Mouse (Mus musculus): ENCODE measurements around the gene Sltm. TPM values are rescaled to one million over a fixed set of nuclear protein-coding genes. Genes with fewer than 3 reads are reported as not detected.

Sltm gene
- polyA plus RNA-seq, 1 experiment: 92.0 TPM

GRCm38 (mm10) chr9:70520651-70521050, 21.9 kb upstream of the Sltm start:
- Histone ChIP-seq H3K4me3 (ENCODE audit: low read depth, low read length) (no peak overlapping the region), H3K36me3 (ENCODE audit: control insufficient read depth, insufficient read depth, low read length, poor library complexity, severe bottlenecking) (no peaks in the 10 kb centered on the region), H3K9ac (ENCODE audit: low read depth, poor library complexity, severe bottlenecking) (no peak overlapping the region), H3K27me3 (ENCODE audit: control insufficient read depth, insufficient read depth, low read length, poor library complexity, severe bottlenecking) (no peaks in the 10 kb centered on the region), H3K27ac (ENCODE audit: insufficient read depth, low read length) (no peak overlapping the region), H3K9me3 (replicated peaks; ENCODE audit: control insufficient read depth, insufficient read depth, low read length, poor library complexity, severe bottlenecking) (no peaks in the 10 kb centered on the region), H3K4me1 (ENCODE audit: control insufficient read depth, insufficient read depth, low read length) (no peaks in the 10 kb centered on the region)
- TF ChIP-seq CTCF (IDR thresholded peaks at IDR 0.05; ENCODE audit: low read depth, low read length) (no peak), EP300 (IDR thresholded peaks at IDR 0.05; ENCODE audit: insufficient read depth, low read depth, low read length) (no peak), POLR2A (IDR thresholded peaks at IDR 0.05; ENCODE audit: insufficient read depth, low read length) (no peak)

- Histone ChIP-seq H3K9me3 (replicated peaks; ENCODE audit: control insufficient read depth, insufficient read depth, low read length, poor library complexity, severe bottlenecking) (no peaks in the 10 kb centered on the region), H3K4me3 (ENCODE audit: low read depth, low read length) (no peak overlapping the region), H3K27me3 (ENCODE audit: control insufficient read depth, insufficient read depth, low read length, poor library complexity, severe bottlenecking) (no peaks in the 10 kb centered on the region), H3K36me3 (ENCODE audit: control insufficient read depth, insufficient read depth, low read length, poor library complexity, severe bottlenecking) (no peaks in the 10 kb centered on the region), H3K9ac (ENCODE audit: low read depth, poor library complexity, severe bottlenecking) (no peak overlapping the region), H3K27ac (ENCODE audit: insufficient read depth, low read length) (no peak overlapping the region), H3K4me1 (ENCODE audit: control insufficient read depth, insufficient read depth, low read length) (no peaks in the 10 kb centered on the region)
- TF ChIP-seq CTCF (IDR thresholded peaks at IDR 0.05; ENCODE audit: low read depth, low read length) (no peak), POLR2A (IDR thresholded peaks at IDR 0.05; ENCODE audit: insufficient read depth, low read length) (no peak), EP300 (IDR thresholded peaks at IDR 0.05; ENCODE audit: insufficient read depth, low read depth, low read length) (no peak)
Observed at GRCm38 (mm10) chr9:70523813-70524212, 18.7 kb upstream of the Sltm start.

- H3K9ac ChIP-seq (ENCODE audit: low read depth, poor library complexity, severe bottlenecking): no peak overlapping the region
Observed at GRCm38 (mm10) chr9:70524366-70524765, 18.2 kb upstream of the Sltm start.

GRCm38 (mm10) chr9:70533328-70533727, 9.2 kb upstream of the Sltm start:
- no peak overlapping the region for H3K4me3 ChIP-seq (ENCODE audit: low read depth, low read length)
- no peaks in the 10 kb centered on the region for H3K9me3 ChIP-seq (replicated peaks; ENCODE audit: control insufficient read depth, insufficient read depth, low read length, poor library complexity, severe bottlenecking)
- H3K4me1 ChIP-seq (ENCODE audit: control insufficient read depth, insufficient read depth, low read length): no peaks in the 10 kb centered on the region
- TF ChIP-seq POLR2A (IDR thresholded peaks at IDR 0.05; ENCODE audit: insufficient read depth, low read length) (no peak), CTCF (IDR thresholded peaks at IDR 0.05; ENCODE audit: low read depth, low read length) (no peak), EP300 (IDR thresholded peaks at IDR 0.05; ENCODE audit: insufficient read depth, low read depth, low read length) (no peak)
- no peak overlapping the region for H3K9ac ChIP-seq (ENCODE audit: low read depth, poor library complexity, severe bottlenecking)
- H3K27ac ChIP-seq (ENCODE audit: insufficient read depth, low read length): no peak overlapping the region
- H3K27me3 ChIP-seq (ENCODE audit: control insufficient read depth, insufficient read depth, low read length, poor library complexity, severe bottlenecking): no peaks in the 10 kb centered on the region
- H3K36me3 ChIP-seq (ENCODE audit: control insufficient read depth, insufficient read depth, low read length, poor library complexity, severe bottlenecking): no peaks in the 10 kb centered on the region

More at GRCm38 (mm10) chr9:70524366-70524765, 18.2 kb upstream of the Sltm start:
- H3K27me3 ChIP-seq (ENCODE audit: control insufficient read depth, insufficient read depth, low read length, poor library complexity, severe bottlenecking): no peaks in the 10 kb centered on the region
- H3K4me3 ChIP-seq (ENCODE audit: low read depth, low read length): no peak overlapping the region
- H3K36me3 ChIP-seq (ENCODE audit: control insufficient read depth, insufficient read depth, low read length, poor library complexity, severe bottlenecking): no peaks in the 10 kb centered on the region
- H3K4me1 ChIP-seq (ENCODE audit: control insufficient read depth, insufficient read depth, low read length): no peaks in the 10 kb centered on the region
- no peaks in the 10 kb centered on the region for H3K9me3 ChIP-seq (replicated peaks; ENCODE audit: control insufficient read depth, insufficient read depth, low read length, poor library complexity, severe bottlenecking)
- TF ChIP-seq POLR2A (IDR thresholded peaks at IDR 0.05; ENCODE audit: insufficient read depth, low read length): no peak
- no peak for TF ChIP-seq EP300 (IDR thresholded peaks at IDR 0.05; ENCODE audit: insufficient read depth, low read depth, low read length)
- TF ChIP-seq CTCF (IDR thresholded peaks at IDR 0.05; ENCODE audit: low read depth, low read length): no peak
- H3K27ac ChIP-seq (ENCODE audit: insufficient read depth, low read length): no peak overlapping the region

GRCm38 (mm10) chr9:70541584-70541983, 970 bp upstream of the Sltm start:
- Histone ChIP-seq H3K36me3 (ENCODE audit: control insufficient read depth, insufficient read depth, low read length, poor library complexity, severe bottlenecking) (no peaks in the 10 kb centered on the region), H3K4me1 (ENCODE audit: control insufficient read depth, insufficient read depth, low read length) (no peaks in the 10 kb centered on the region), H3K4me3 (ENCODE audit: low read depth, low read length) (peak overlapping the region; percentile 95), H3K27ac (ENCODE audit: insufficient read depth, low read length) (peak overlapping the region; percentile 78), H3K27me3 (ENCODE audit: control insufficient read depth, insufficient read depth, low read length, poor library complexity, severe bottlenecking) (no peaks in the 10 kb centered on the region), H3K9ac (ENCODE audit: low read depth, poor library complexity, severe bottlenecking) (peak overlapping the region; percentile 59), H3K9me3 (replicated peaks; ENCODE audit: control insufficient read depth, insufficient read depth, low read length, poor library complexity, severe bottlenecking) (no peaks in the 10 kb centered on the region)
- no peak for TF ChIP-seq POLR2A (IDR thresholded peaks at IDR 0.05; ENCODE audit: insufficient read depth, low read length)
- TF ChIP-seq CTCF (IDR thresholded peaks at IDR 0.05; ENCODE audit: low read depth, low read length): no peak
- no peak for TF ChIP-seq EP300 (IDR thresholded peaks at IDR 0.05; ENCODE audit: insufficient read depth, low read depth, low read length)

GRCm38 (mm10) chr9:70543048-70543880, 710 bp downstream of the Sltm start:
- no peaks in the 10 kb centered on the region for H3K9me3 ChIP-seq (replicated peaks; ENCODE audit: control insufficient read depth, insufficient read depth, low read length, poor library complexity, severe bottlenecking)
- H3K36me3 ChIP-seq (ENCODE audit: control insufficient read depth, insufficient read depth, low read length, poor library complexity, severe bottlenecking): peaks cover 4% of the 10 kb centered on the region
- peak overlapping the region; percentile 80 for H3K9ac ChIP-seq (ENCODE audit: low read depth, poor library complexity, severe bottlenecking)
- no peak for TF ChIP-seq EP300 (IDR thresholded peaks at IDR 0.05; ENCODE audit: insufficient read depth, low read depth, low read length)
- no peak for TF ChIP-seq POLR2A (IDR thresholded peaks at IDR 0.05; ENCODE audit: insufficient read depth, low read length)
- TF ChIP-seq CTCF (IDR thresholded peaks at IDR 0.05; ENCODE audit: low read depth, low read length): no peak
- H3K27ac ChIP-seq (ENCODE audit: insufficient read depth, low read length): peak overlapping the region; percentile 77
- H3K27me3 ChIP-seq (ENCODE audit: control insufficient read depth, insufficient read depth, low read length, poor library complexity, severe bottlenecking): no peaks in the 10 kb centered on the region
- no peaks in the 10 kb centered on the region for H3K4me1 ChIP-seq (ENCODE audit: control insufficient read depth, insufficient read depth, low read length)
- H3K4me3 ChIP-seq (ENCODE audit: low read depth, low read length): peak overlapping the region; percentile 80

All from ES-Bruce4 (cell line).